Mouse (Mus musculus) stomach, postnatal 0 days (tissue): ENCODE measurements around the gene Nrp1. TPM values are rescaled to one million over a fixed set of nuclear protein-coding genes. Genes with fewer than 3 reads are reported as not detected.

Source experiments
- ATAC-seq: fragments of 200-750 bp; cut with Nextera tagmentation; 2 replicates; pipeline ENCODE4 v1.8.0; 2017; ENCODE audit not compliant: low FRiP score, low TSS enrichment
- DNase-seq: peaks from one replicate; pipeline ENCODE4 v3.0.0-alpha.2; 2016; ENCODE audit warnings: low spot score
- H3K27ac ChIP-seq: fragments of 300-500 bp; sonication (generic); replicated peaks from 2 replicates; pipeline ENCODE4 v1.5.1; 2014; ENCODE audit warnings: mild to moderate bottlenecking, control low read depth
- H3K27me3 ChIP-seq: fragments of 300-500 bp; sonication (generic); 2 replicates; pipeline ENCODE4 v1.6.1; 2014; ENCODE audit warnings: low read length; ENCODE audit not compliant: control insufficient read depth, insufficient read depth
- H3K36me3 ChIP-seq: fragments of 300-500 bp; sonication (generic); 2 replicates; pipeline ENCODE4 v1.6.1; 2014; ENCODE audit warnings: low read length, mixed read lengths; ENCODE audit not compliant: control insufficient read depth, insufficient read depth
- H3K4me1 ChIP-seq: fragments of 300-500 bp; sonication (generic); replicated peaks from 2 replicates; pipeline ENCODE4 v1.6.1; 2014; ENCODE audit warnings: antibody characterized with exemption; ENCODE audit not compliant: control insufficient read depth, insufficient read depth
- H3K4me2 ChIP-seq: fragments of 300-500 bp; sonication (generic); replicated peaks from 2 replicates; pipeline ENCODE4 v1.6.1; 2014; ENCODE audit warnings: low read depth, mild to moderate bottlenecking, control low read depth, moderate library complexity
- H3K4me3 ChIP-seq: fragments of 300-500 bp; sonication (generic); 2 replicates; pipeline ENCODE4 v1.5.1; 2014; ENCODE audit warnings: low read depth, low read length, control low read depth
- H3K9ac ChIP-seq: fragments of 300-500 bp; sonication (generic); 2 replicates; pipeline ENCODE4 v1.6.1; 2014; ENCODE audit warnings: mild to moderate bottlenecking, low read length, control low read depth, mixed read lengths
- H3K9me3 ChIP-seq: fragments of 300-500 bp; sonication (generic); 2 replicates; pipeline ENCODE4 v1.6.1; 2016; ENCODE audit warnings: low read length; ENCODE audit not compliant: control insufficient read depth
- CTCF ChIP-seq: IDR thresholded peaks from 2 replicates; pipeline ENCODE4 v1.5.1; 2016; ENCODE audit warnings: antibody characterized with exemption, low read depth, mild to moderate bottlenecking, moderate library complexity
- EP300 ChIP-seq: optimal IDR thresholded peaks from 2 replicates; pipeline ENCODE3; 2016; ENCODE audit warnings: antibody characterized with exemption
- WGBS: fragments of 180-500 bp; shearing (Covaris S2); extraction: QIAGEN DNeasy Blood & Tissue Kit; methylation state at CpG from one replicate; pipeline ENCODE4 v1.1.7; 2014; 5-methylcytosine and 5-hydroxymethylcytosine counted together
- polyA plus RNA-seq: library from polyadenylated mRNA; unstranded; fragments of >200 nt; fragmentation: Nextera tagmentation; extraction: Ambion mirVana; gene quantifications from 2 replicates; pipeline ENCODE4 v1.2.1, GENCODE M21; 2015

The Nrp1 gene
- polyA plus RNA-seq, 1 experiment from 2014 or later: 16.9 TPM

DNA sequence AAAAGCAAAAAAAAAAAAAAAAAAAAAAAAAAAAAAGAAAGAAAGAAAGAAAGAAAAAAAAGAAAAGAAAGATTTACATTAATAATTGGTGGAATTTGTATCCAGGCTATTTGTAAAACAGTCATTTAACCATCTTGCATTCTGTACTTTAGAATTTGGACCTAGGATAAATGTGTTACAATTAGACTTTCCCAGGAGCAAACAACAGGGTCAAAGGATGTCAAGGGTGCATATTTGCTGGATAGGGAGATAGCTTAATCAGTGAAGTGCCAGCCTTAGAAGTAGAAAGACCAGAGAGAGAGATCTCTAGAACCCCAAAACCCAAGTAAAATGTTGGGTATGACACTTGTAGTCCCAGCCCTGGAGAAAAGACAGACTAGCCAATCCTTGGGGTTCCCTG is 19.5 kb upstream of the Nrp1 start:
- Histone ChIP-seq H3K27ac (no peak overlapping the region), H3K4me2 (no peak overlapping the region), H3K4me1 (no peaks in the 10 kb centered on the region), H3K36me3 (no peaks in the 10 kb centered on the region), H3K9ac (no peak overlapping the region), H3K9me3 (no peaks in the 10 kb centered on the region), H3K4me3 (no peak overlapping the region), H3K27me3 (no peaks in the 10 kb centered on the region)
- no peak for DNase-seq
- TF ChIP-seq CTCF (no peak), EP300 (no peak)
- no peak for ATAC-seq

DNA sequence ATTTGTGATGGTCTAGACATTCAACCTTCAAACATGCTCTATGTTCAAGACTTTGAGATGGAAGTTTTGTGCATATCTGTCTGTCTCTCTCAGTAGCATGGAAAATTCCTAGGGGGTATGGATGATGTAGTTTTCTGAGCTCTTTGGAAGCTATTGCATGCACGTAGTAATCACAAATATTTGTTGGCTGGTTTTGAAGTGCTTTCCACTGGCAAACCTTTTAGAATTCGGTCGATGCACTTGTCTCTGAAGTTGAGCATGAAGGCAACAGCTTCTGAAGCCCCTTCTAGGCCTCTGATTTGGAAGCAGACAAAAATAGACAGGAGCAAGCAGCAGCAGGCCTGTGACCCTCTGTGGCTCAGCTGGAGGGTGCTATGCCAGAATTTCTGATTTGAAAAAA is 18.9 kb upstream of the Nrp1 start:
- no peak overlapping the region for H3K4me2 ChIP-seq
- H3K27ac ChIP-seq: no peak overlapping the region
- H3K9ac ChIP-seq: no peak overlapping the region
- ATAC-seq (no peak), DNase-seq (no peak)
- no peaks in the 10 kb centered on the region for H3K36me3 ChIP-seq
- no peak overlapping the region for H3K4me3 ChIP-seq
- WGBS: 82% methylated on average over 3 of the region's 3 CpGs
- no peaks in the 10 kb centered on the region for H3K9me3 ChIP-seq
- no peaks in the 10 kb centered on the region for H3K27me3 ChIP-seq
- H3K4me1 ChIP-seq: no peaks in the 10 kb centered on the region
- TF ChIP-seq CTCF (no peak), EP300 (no peak)

DNA sequence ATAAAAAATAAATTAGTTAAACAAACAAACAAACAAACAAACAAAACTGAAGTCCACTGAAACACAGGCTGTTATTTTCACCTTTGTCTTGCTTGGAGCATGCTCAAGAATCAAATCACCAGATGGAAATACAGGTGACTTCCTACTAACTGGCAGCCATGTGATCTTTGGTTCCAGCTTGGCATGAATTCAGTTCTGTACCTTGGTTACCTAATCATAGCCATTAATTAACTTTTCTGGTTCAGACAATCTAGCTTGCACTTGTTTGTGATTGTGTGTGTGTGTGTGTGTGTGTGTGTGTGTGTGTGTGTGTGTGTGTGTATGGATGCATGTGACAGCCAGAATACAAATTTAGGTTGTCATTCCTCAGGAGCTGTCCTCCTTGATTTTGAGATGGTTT is 8.0 kb upstream of the Nrp1 start:
- Histone ChIP-seq H3K27me3 (no peaks in the 10 kb centered on the region), H3K4me3 (no peak overlapping the region), H3K27ac (no peak overlapping the region), H3K4me2 (no peak overlapping the region), H3K9ac (no peak overlapping the region), H3K4me1 (no peaks in the 10 kb centered on the region), H3K36me3 (no peaks in the 10 kb centered on the region), H3K9me3 (no peaks in the 10 kb centered on the region)
- TF ChIP-seq CTCF (no peak), EP300 (no peak)
- DNase-seq (no peak), ATAC-seq (no peak)

DNA sequence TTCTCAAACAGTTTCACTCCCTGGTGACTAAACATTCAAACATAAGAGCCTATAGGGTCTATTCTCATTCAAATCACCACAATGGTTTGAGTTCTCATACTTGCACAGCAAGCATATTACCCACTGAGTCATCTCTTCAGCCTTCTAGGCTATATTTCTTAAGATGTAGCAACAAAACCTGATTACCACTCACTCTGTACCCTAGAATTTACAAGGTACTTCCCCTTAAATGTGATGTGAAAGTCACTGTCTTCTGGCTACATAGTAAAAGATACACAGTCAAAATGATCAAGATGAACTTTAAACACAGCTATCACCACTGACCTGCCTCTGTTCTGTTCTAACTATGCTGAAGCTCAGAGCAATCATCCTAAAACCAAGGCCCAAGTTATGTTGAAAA is 7.2 kb upstream of the Nrp1 start:
- Histone ChIP-seq H3K4me1 (no peaks in the 10 kb centered on the region), H3K36me3 (no peaks in the 10 kb centered on the region), H3K27ac (no peak overlapping the region), H3K4me3 (no peak overlapping the region), H3K9ac (no peak overlapping the region), H3K27me3 (no peaks in the 10 kb centered on the region; the same call in 1 of the 2 replicates), H3K9me3 (no peaks in the 10 kb centered on the region), H3K4me2 (no peak overlapping the region)
- no peak for ATAC-seq
- DNase-seq: no peak
- no peak for TF ChIP-seq EP300
- no peak for TF ChIP-seq CTCF

DNA sequence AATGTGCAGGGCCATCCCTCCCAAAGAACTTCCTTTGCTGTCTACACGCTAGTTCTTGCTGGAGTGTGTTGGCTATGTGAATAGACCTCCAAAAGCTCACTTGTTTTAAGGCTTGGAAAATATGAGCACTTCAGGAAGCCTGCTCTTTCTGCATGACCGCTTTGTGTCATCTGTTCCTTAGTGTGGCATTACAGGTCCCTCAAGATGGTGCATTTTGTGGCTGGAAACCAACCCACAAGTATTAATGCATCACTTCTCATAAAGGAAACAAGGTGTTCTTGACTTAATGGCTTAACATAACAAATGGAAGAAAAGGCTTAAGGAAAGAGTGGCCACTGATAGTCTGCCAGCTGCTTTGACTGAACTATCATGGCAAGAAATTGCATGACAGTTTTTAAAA is 5.6 kb upstream of the Nrp1 start:
- no peak overlapping the region for H3K4me3 ChIP-seq
- 86% methylated on average over 2 of the region's 2 CpGs for WGBS
- no peak overlapping the region for H3K27ac ChIP-seq
- ATAC-seq: no peak
- no peak overlapping the region for H3K9ac ChIP-seq
- no peak overlapping the region for H3K4me2 ChIP-seq
- no peaks in the 10 kb centered on the region for H3K9me3 ChIP-seq
- TF ChIP-seq CTCF (no peak), EP300 (no peak)
- DNase-seq: no peak
- no peaks in the 10 kb centered on the region for H3K4me1 ChIP-seq
- no peaks in the 10 kb centered on the region for H3K36me3 ChIP-seq
- no peaks in the 10 kb centered on the region; the same call in 1 of the 2 replicates for H3K27me3 ChIP-seq

DNA sequence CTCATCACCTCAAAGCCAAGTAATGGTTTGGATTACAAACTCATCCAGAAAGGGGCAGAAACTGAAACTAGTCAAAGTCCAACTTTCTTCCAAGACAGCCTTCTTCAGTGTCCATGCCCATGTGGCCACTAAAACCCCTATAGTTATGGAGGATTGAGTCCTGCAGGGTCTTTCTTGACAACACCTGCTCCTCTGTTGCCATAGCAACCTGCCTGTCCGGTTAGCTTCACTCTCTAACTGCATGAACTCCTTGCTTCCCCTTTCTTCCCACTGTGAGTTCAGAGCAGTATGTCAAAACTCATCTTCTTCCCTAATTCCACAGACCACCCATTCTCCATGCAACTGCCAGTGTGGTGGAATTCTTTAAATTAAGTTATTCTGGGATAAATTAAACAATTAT is 4.4 kb upstream of the Nrp1 start:
- H3K4me2 ChIP-seq: no peak overlapping the region
- H3K9me3 ChIP-seq: no peaks in the 10 kb centered on the region
- no peaks in the 10 kb centered on the region for H3K4me1 ChIP-seq
- no peak overlapping the region for H3K27ac ChIP-seq
- no peak overlapping the region for H3K4me3 ChIP-seq
- TF ChIP-seq CTCF: no peak
- TF ChIP-seq EP300: no peak
- ATAC-seq (no peak), DNase-seq (no peak)
- H3K36me3 ChIP-seq: no peaks in the 10 kb centered on the region
- H3K9ac ChIP-seq: no peak overlapping the region
- H3K27me3 ChIP-seq: no peaks in the 10 kb centered on the region; the same call in 1 of the 2 replicates
- WGBS: 14% methylated on average over 1 of the region's 1 CpGs
